Mouse (Mus musculus): ENCODE measurements around the gene Nepro.

Gene Nepro

GRCm38 (mm10) chr16:44703458-44703857, 20.6 kb upstream of the Nepro start:
- DNase-seq (ENCODE audit: low read depth, low spot score) = no peak

GRCm38 (mm10) chr16:44716305-44717140, 7.6 kb upstream of the Nepro start:
- DNase-seq (ENCODE audit: low read depth, low spot score) = no peak

DNA sequence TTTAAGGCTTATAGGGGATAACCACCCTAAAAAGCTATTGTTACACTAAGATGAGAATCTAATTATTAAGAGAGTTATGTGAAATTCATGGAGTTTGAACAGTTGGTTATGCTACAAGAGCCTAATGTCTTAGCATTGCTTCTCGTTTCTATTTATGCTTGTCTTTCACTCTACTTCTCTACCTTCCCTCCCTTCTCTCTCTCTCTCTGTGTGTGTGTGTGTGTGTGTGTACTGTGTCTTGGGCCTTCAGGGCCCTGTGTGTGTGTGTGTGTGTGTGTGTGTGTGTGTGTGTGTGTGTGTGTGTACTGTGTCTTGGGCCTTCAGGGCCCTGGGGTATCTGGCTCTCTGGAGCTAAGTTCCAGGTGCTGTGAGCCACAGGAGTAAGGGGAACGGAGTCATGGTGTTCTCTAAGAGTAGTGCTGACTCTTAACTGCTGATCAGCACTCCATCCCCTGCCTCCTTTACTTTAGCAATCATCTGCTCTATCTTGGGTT, 6.9 kb upstream of the Nepro start:
- DNase-seq (ENCODE audit: low read depth, low spot score) = no peak

DNA sequence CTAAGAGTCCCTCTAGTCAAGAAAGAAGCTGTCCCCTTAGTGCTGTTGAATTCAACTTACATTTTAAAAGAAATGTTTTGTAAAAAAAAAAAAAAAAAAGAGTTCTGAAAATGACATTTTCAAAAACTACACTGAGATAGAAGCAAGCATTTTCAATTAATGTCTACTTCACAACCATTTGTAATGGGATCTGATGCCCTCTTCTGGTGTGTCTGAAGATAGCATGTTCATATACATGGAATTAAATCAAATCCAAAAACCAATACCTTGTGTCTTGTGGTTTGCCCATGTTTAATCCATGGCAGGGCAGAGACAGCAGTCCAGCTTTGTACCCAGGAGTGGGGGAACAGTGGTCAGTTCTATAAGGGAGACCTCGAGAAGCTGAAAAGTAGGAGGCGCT, 6.3 kb upstream of the Nepro start:
- no peak for DNase-seq (ENCODE audit: low read depth, low spot score)

DNA sequence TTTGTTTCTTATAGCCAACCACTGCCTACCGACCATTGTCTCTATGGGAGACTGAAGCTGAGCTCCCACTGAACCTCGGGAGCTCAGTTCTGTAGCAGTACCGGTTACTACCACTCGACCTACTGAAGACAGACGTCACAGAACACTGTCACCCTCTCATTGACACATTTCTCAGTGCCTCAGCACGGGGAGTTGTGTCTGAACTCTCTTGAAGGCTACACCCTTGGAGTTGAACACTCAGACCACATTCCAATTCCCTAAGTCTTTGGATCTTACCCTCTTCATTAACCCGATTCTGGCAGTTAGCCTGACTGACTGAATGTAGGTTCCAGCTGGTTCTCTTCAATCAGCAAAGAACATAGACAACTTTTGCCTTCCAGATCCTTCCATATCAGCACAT, 4.8 kb upstream of the Nepro start:
- no peak for DNase-seq (ENCODE audit: low read depth, low spot score)

DNA sequence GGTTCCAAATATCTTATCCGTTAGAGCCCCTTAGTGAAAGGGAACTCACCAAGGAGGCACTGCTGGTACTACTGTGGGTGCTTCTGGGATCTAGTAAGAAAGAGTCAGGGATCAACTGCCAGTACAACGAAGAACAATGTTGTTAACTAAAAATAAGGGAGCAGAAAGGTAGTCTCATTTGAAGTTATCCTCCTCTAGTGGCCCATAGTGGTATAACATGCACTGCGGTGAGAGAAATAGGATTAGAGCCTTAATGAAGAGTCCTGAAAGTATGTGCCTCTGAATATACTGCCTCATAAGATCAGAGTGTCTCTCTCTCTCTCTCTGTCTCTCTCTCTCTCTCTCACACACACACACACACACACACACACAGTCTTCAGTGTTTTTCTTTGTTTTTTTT, 3.6 kb upstream of the Nepro start:
- DNase-seq (ENCODE audit: low read depth, low spot score) = no peak

- DNase-seq (ENCODE audit: low read depth, low spot score) = no peak
Measured at GRCm38 (mm10) chr16:44722666-44723065, 1.4 kb upstream of the Nepro start.

- DNase-seq (ENCODE audit: low read depth, low spot score) = no peak
Measured at GRCm38 (mm10) chr16:44724847-44725246, 746 bp downstream of the Nepro start.

- DNase-seq (ENCODE audit: low read depth, low spot score) = no peak
Measured at GRCm38 (mm10) chr16:44725286-44726223, 1.5 kb downstream of the Nepro start.

DNA sequence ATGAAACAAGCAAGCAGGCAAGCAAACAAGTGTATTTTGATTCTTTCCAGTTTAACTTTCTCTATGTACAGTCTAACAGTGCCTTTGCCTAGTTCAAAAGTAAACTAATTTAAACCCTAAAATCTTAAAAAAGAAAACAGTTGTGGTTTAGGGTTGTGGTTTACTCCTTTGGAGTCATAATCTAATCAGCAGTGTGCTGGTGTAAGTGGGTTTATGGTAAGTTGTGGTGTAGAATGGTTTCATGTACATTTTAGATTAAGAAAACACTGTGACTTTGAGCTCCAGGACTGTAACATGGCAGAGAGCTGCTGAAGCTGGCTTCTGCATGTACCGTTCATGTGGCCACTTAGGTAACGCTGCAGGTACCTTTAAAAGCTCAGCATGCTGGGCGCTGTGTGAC, 3.4 kb downstream of the Nepro start:
- no peak for DNase-seq (ENCODE audit: low read depth, low spot score)

DNA sequence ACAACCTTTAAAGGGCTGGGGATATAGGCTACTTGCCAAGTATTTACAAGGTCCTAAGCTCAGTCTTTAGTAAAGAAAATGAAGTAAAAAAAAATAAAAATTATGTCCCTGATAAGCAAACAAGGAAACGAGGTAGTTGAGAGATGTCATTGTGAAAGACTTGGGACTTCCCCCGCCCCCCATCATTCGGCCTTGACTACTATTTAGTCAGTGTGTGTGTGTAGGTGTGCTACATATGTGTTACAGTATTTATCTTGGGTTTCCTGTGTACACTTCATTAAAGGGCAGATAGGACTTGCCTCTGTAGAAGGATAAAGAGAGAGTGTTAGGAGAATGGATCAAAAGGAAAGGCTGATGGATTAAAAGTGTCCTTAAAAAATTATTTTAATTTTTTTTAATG, 10.0 kb downstream of the Nepro start:
- DNase-seq (ENCODE audit: low read depth, low spot score) = no peak

GRCm38 (mm10) chr16:44735676-44736075, 11.6 kb downstream of the Nepro start:
- no peak for DNase-seq (ENCODE audit: low read depth, low spot score)

DNA sequence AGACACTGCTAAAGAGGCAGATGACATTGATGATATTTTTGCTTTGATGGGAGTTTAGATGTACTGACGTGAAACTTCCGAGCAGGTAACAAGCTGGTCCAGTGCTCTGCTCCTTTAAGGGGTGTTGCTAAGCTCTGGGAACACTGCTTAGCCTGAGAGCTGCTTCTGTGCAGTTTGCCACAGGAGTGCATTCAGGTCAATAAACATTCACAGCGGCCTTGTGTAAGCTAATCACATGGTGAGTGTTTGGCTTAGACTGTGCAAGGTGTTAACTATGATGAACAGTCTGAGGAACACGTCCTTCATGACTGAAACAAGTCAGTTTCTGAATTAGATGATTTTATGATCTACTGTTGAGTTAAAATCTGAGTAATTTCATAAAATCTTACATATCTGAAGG, 12.0 kb downstream of the Nepro start:
- no peak for DNase-seq (ENCODE audit: low read depth, low spot score)

DNA sequence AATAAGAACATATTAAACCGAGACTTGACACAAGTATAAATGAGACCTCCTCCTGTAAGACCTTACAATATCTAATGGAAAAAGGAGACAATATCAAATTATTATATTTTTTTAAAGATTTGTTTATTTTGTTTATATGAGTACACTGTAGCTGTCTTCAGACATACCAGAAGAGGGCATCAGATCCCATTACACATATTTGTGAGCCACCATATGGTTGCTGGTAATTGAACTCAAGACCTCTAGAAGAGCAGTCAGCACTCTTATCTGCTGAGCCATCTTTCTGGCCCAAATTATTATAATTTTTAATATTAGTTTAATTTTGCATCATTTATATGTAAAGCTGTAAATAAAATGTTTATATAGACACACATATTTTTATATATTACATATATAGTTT, 18.7 kb downstream of the Nepro start:
- DNase-seq (ENCODE audit: low read depth, low spot score) = no peak

DNA sequence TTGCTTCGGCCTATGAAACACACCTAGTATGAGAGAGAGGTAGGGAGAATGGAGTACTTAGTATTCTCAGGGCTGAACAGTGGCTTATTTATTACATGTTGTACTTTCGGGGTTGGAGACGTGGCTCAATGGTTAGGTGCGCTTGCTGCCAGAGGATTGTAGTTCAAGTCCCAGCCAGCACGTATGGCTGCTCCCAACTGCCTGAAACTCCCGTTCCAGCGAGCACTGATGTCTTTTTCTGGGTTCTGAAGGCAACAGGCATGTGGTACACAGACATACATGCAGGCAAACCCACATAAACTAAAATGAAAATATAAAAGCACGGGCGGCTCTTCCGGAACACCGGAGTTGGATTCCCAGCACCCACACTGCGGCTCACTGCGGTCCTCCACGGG, 21.4 kb downstream of the Nepro start:
- DNase-seq (ENCODE audit: low read depth, low spot score) = no peak

DNA sequence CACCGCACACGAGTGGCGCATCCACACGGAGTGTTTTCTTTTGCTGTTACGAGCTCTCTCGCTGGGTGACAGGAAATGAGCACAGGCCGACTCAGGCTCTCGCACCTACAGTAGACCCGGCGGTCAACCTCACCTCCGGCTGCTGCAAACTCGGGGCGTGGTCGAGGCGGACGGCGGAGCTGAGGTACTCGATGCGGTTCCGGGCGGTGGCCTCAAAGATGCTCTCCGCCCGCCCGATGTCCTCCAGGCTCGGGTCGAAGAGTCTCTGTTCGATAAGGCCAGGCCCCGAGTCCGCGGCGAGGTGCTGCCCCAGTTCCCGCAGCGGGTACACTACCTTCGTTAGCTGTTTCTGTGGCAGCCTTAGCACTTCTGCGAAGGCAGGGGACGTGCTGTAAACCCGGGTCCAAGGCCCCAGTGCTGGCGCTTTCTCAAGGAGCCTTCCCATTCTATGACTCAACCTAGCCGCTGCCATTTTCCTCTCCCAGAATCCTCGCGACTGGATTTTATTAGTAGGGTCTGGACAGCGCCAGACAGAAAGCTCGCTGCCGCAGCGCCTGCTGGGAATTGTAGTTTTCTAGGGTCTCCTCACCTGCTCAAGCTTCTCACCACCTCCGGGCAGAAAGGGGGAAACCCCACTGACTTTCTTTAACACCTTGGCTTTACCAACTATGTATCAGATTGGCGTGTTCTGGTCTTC, 21.9 kb downstream of the Nepro start, which contains the start of gene Gtpbp8:
Gene Gtpbp8 (minus strand): TSS at position 498 of the 697 bp plus-strand sequence.
- DNase-seq (ENCODE audit: low read depth, low spot score) = peak; percentile 73

GRCm38 (mm10) chr16:44748007-44748406, 23.9 kb downstream of the Nepro start:
- DNase-seq (ENCODE audit: low read depth, low spot score) = no peak

GRCm38 (mm10) chr16:44757700-44758099, 33.6 kb downstream of the Nepro start:
- DNase-seq (ENCODE audit: low read depth, low spot score) = no peak

- DNase-seq (ENCODE audit: low read depth, low spot score) = no peak
Measured at GRCm38 (mm10) chr16:44761811-44762210, 37.7 kb downstream of the Nepro start.

- no peak for DNase-seq (ENCODE audit: low read depth, low spot score)
Measured at GRCm38 (mm10) chr16:44765555-44766319, 41.6 kb downstream of the Nepro start, which contains the start of gene Cd200r1. Cd200r1 (plus strand) TSS chr16:44765736.

GRCm38 (mm10) chr16:44766320-44766892, 42.3 kb downstream of the Nepro start:
- DNase-seq (ENCODE audit: low read depth, low spot score) = no peak
